Mouse (Mus musculus): ENCODE data around the gene Noxa1.

Gene Noxa1

DNA sequence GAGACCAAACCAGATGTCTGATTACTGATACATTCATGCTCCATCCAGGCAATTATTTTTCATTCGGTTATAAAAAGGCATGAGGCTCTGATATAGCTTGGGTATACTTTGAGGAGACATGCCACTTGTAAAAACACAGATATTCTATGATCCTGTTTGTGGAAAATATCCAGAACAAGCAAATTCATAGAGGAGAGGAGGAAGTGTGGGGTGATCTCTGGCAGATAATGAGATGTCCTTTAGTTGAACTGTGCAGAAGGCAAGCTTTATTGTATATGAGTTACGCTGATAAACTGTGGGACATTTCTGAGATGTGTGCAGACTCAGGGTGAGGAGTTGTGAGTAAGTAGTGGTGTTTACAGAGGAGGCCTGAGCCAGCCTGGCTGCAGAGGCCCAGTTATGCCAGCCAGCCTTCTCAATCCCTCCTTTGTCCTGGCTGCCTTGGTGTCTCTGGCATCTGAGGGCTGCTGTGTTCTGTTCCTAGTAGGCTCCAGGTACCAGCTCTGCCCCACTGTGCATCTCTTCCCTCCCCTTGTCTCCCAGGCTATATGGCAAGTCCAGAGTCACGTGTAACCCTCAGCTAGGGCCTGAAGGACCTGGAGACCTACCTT is 3.2 kb upstream of the Noxa1 start:
- DNase-seq (ENCODE audit: low spot score in 2 of 2), result no peak

DNA sequence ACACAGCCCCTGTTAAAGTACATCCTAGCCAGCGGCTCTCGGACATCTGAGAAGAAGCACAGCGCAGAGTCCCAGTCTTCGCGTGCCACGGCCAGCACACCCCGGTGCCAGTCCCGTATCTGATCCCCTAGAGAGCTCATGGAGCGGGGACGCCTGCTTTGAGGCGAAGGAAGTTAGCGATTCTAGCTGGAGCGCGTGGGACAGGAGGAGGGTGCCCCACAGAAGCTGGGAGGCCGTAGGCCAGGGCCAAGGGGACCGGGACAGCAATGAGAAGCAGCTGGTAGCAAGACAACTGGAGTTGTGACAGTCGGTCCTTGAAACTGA is 202 bp downstream of the Noxa1 start:
- DNase-seq (ENCODE audit: low spot score in 2 of 2), result no peak

DNA sequence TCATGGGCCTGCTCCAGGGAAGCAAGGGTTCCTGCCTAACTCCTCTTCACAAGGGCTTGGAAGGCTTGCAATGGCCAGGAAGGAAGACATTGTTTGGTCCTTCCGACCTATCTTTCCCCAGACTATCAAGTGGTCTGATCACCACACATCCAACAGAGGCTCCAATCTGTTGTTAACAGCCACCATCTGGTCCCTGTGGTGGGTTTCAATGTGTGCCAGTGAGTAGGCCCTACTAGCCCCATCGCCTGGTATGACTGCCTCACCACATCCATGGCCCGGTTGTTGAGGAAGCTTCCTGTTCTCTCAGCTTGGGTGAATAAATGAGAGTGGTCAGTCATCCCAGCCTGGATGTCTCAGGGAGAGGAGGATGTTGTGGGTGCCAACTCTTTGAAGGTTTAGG is 6.3 kb downstream of the Noxa1 start:
- no peak for DNase-seq (ENCODE audit: low spot score in 2 of 2)

DNA sequence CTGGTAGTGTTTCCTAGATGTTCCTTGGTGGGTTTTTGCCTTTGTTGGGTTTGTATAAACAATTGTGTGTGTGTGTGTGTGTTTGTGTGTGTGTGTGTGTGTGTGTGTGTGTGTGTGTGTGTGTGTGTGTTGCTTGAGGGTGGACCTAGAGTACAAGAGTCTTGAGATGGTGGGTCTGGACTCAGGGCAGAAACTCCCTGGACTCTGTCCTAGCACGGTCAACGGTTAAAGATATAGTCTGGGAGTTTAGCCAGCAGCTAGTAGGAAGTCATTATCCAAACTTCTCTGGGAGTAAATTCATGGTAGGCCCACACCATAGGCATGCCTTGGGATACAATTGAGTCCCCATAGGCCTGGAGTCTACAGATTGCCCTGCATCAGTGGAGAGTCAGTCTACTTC is 7.1 kb downstream of the Noxa1 start:
- no peak for DNase-seq (ENCODE audit: low spot score in 2 of 2)

DNA sequence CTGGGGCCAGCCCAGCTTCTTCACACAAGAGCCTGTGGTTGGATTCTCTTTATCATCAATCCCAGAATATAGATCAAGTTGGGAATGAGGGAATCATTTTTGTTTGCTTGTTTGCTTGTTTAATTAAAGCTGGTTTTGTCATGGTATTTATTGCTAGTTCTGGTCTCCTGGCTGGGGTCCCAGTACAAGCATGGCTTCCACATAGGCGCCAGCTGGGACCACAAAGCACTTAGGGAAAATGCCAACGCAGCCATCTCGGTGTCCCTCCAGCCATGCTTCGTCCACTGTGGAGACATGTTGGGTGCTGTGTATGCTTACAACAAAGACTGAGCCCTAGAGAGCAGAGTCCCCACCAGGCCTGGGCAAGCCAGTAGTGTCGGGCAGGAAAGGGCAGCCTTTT is 9.4 kb downstream of the Noxa1 start:
- no peak for DNase-seq (ENCODE audit: low spot score in 2 of 2)

DNA sequence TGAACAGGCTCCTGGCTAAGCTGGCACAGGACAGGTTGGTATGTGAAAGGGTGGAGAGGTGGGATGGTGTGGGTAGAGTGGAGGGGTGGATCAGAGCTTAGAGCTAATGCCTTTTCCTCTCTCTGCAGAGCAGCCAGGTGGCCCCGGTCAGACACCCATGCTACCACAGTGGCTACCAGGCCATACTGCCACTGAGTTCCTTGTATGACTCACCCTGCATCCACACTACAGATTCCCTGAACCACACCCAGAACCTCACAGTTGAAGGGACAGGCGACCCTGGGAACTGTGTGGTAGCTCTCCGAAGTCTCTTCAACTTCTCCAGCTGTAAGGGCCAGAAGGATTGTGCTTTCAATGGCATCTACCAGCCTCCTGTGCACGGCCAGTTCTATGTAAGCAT is 11.3 kb downstream of the Noxa1 start:
- DNase-seq (ENCODE audit: low spot score in 2 of 2), result no peak

DNA sequence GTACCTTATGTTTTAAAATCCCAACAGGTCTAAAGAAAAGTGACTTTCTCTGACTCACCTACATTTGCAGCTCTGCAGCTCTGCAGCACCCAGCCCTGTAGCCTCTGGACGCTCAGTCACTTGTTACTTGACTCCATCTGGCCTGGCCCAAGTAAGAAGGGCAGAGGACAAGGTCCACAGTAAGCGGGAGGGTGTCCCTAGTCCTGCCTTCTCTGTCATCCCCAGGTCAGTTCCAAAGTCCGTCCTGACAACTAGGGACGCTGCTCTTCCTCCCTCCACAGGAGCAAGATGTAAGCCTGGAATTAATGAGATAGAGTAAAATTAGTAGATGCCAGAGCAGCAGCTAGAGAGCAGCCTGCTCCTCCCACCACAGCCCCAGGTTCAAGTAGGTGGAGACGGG is 14.9 kb downstream of the Noxa1 start, which contains the start of gene Entpd8:
Entpd8 (plus strand) TSS at position 229 of the 400 bp plus-strand sequence.
- no peak for DNase-seq (ENCODE audit: low spot score in 2 of 2)

DNA sequence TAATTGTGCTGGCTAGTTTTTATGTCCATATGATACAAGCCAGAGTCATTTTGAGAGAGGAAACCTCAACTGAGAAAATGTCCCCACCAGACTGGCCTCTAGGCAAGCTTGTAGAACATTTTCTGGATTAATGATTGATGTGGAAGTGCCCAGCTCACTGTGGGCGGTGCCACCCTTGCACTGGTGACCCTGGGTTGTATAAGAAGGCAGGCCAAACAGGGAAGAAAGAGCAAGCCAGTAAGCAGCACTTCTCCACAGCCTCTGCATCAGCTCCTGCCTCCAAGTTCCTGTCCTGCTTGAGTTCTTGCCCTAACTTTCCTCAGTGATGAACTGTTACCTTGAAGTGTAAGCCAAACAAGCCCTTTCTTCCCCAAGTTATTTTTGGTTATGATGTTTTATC is 16.0 kb downstream of the Noxa1 start:
- DNase-seq (ENCODE audit: low spot score in 2 of 2), result no peak

DNA sequence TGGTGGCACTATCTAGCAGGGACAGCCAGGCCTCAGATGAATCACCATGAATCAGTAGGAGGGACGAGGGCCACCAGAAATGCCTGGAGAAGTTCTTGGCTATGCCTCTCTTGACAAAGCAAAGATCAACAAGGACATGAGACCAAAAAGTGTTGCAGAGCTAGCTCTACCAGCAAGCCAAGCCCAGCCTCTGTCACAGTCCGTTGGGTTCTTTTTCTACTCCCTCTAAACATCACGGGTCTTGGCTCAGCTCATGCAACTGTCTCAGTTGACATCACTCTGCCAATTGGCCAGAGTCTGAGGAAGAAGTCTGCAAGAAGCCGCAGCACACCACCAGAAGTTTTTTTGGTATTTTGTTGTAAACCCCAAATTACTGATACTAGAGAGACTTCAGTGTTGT is 19.4 kb downstream of the Noxa1 start:
- no peak for DNase-seq (ENCODE audit: low spot score in 2 of 2)

DNA sequence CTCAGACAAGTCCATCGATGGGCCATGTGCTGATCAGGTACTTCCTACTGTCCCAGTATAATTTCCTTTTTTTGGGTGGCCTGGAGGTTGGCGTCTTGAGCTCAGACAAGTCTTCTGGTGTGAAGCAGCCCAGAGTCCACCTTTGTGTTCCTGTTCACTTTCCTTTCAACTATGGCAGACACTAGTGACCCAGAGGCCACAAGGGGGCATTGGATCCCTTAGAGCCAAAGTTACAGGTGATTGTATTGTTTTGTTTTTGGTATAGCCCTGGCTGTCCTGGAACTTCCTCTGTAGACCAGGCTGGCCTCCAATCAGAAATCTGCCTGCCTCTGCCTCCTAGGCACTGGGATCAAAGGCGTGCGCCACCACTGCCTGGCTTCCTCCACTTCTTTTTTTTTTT is 22.6 kb downstream of the Noxa1 start:
- DNase-seq (ENCODE audit: low spot score in 2 of 2), result no peak

DNA sequence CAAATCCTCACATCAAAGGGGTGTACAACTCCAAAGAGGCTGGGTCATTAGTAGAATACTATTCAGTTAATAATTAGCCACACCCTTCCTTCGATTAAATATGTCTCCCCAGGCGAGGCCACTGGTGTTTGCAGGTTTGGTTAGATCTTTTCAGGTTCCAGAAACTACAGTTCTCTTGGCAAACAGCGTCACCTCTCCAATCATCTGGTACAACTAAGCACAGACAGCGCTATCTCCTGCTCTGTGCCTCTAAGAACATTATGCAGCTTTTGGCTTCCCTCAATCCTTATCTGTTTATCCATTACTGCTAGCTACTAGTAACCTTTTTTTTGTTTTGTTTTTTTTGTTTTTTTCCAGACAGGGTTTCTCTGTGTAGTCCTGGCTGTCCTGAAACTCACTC is 25.4 kb downstream of the Noxa1 start:
- DNase-seq (ENCODE audit: low spot score in 2 of 2), result no peak

DNA sequence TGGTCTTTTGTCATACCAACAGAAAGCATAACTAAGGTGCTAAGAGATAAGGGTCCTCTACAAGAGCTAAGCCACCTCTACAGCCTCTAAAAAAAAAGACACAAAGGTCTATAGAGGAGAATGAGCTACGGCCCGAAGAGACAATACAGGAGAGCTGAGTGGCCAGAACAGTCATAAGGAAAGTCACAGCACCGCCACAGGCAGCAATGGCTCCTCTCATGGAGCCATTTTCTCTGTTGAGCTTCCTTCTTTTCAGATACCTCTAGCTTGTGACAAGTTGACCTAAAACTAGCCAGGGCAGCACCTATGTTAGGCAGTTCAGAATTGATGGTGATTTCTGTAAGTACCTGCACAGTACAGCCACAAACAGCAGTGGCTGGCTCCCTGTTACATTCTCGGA is 28.4 kb downstream of the Noxa1 start:
- no peak for DNase-seq (ENCODE audit: low spot score in 2 of 2)

DNA sequence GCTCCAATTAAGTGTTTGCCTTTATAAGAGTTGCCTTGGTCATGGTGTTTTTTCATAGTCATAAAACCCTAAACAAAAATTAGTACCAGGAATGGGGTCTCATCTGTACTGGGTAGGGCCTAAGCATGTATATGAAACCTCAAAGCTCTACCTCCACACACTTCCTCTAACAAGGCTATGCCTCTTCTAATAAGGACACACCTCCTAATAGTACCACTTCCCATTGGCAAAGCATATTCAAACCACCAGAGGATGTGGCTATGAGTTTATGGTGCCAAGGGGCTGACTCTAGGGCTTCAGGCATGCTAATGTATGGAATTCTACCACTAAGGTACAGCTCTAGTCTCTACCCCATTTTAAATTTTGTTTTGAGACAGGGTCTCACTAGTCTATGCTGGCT is 29.4 kb downstream of the Noxa1 start:
- DNase-seq (ENCODE audit: low spot score in 2 of 2), result no peak

DNA sequence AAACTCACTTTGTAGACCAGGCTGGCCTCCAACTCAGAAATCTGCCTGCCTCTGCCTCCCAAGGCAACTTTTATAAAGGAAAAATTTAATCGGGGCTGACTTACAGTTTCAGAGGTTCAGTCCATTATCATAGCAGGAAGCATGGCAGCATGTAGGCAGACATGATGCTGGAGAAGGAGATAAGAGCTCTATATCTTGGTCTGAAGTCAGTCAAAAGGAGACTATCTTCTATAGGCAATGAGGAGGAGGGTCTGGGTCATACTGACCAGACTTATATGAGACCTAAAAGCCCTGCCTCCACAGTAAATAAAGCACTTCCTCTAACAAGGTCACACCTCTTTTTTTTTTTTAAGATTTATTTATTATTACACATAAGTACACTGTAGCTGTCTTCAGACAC is 30.7 kb downstream of the Noxa1 start:
- DNase-seq (ENCODE audit: low spot score in 2 of 2), result no peak

DNA sequence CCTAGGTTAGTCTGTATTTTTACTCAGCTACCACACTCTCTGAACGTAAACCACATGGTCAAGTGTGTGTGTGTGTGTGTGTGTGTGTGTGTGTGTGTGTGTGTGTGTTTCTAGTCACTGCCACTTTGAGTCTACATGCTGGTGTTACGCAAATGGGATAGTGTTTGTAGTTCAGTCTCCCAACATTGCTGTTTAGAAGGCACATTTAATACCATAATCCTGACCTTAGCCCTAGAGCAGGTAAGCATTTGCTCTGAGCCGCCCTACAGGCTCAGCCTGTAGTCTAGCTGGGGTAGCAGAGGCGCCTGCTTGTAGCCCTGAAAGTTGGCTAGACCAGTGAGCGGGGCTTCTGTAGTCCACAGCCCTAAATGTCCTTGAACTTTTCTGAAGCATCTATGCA is 31.4 kb downstream of the Noxa1 start:
- no peak for DNase-seq (ENCODE audit: low spot score in 2 of 2)

DNA sequence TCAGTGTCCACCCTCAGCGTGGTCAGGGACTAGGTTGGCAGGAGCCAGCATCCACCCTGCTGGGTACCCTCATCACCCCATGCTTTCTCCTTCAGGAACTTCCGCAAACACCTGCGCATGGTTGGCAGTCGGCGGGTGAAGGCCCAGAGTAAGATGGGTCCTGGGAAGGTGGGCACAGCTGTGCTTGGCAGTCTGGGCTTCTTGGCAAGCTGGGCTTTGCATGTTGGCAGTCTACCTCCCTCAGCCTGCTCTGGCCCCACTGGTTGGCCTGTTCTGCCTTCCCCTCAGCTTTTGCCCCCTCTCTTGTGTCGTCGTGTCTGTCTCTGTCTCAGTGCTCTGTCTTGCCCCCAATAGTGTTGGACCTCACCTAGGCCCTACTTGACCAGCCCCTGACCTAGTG is 36.0 kb downstream of the Noxa1 start:
- DNase-seq (ENCODE audit: low spot score in 2 of 2), result no peak

DNA sequence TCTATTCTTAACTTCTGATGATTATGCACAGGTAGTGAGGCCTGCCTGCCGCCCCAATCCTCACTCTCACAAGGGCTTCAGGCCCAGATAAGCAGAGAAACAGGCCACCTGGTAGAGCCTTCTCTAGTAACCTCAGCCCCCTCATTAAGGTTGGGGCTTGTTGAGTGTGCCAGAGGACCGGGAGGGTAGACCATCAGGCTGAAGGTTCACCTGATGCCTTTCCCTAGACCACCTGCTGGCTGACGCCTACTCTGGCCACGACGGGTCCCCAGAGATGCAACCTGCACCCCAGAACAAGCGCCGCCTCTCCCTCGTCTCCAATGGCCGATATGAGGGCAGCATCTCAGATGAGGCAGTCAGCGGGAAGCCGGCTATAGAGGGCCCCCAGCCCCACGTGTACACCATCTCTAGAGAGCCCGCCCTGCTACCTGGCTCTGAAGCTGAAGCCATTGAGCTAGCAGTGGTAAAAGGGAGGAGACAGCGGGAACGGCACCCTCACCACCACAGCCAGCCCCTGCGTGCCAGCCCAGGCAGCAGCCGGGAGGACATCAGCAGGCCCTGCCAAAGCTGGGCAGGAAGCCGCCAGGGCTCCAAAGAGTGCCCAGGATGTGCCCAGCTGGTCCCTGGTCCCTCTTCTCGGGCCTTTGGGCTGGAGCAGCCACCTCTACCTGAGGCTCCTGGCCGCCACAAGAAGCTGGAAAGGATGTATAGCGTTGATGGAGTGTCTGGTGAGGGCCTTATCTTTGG is 39.4 kb downstream of the Noxa1 start:
- DNase-seq (ENCODE audit: low spot score in 2 of 2), result no peak

DNA sequence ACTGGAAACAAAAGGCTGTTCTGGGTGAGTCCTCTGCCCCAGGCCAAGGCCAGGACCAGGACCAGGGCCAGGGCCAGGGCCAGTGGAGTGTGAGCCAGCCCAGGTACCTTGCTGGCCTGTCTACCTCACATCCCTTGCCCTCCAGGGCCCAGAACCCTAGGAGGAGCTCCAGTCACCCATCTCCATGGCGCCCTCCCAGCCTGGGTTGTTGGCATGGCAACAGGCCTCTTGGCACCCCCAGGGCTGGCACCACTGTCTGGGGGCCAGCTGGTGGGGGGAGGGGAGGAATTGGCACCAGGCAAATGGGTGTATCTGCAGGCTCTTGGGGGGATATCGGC is 39.9 kb downstream of the Noxa1 start:
- no peak for DNase-seq (ENCODE audit: low spot score in 2 of 2)

DNA sequence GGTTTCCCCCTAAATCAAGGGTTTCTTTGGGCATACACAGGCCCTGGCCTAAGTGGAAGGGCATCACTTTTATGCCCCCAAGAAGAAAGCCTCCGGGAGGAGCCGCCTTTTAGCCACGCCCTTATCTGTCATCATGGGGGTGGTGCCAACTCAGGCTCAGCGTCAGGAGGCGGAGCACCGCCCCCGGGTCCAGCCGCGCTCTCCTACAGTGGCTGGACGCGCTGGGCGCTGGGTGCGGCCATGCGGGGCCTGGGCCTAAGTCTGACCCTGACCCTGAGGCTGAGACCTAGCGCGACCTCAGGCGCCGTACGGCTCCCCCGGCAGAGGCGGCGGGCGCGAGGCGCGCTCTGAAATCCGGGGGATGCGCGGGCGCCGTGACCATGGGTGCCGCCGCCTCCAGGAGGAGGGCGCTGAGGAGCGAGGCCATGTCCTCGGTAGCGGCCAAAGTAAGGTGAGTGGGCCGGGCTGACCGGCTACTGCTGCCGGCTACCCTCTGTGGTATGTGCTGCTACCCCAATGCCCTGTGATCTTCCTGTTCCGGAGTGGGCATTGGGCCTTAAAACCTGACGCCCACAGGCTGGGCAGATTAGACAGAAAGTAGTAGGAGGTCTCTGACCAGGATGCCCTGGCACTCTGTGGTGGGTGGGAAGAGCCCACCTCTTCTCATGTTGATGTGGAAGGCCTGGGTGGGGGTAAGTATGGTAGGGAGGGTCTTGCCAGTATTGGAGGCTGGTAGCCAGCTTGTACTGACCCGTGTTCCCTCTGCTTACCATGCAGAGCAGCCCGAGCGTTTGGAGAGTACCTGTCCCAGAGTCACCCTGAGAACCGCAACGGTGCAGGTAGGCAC is 40.5 kb downstream of the Noxa1 start, which contains the start of gene Nsmf:
Nsmf (plus strand) TSS at position 135 of the 847 bp plus-strand sequence.
- peak; percentile 87 to 88 for DNase-seq (ENCODE audit: low spot score in 2 of 2)

DNA sequence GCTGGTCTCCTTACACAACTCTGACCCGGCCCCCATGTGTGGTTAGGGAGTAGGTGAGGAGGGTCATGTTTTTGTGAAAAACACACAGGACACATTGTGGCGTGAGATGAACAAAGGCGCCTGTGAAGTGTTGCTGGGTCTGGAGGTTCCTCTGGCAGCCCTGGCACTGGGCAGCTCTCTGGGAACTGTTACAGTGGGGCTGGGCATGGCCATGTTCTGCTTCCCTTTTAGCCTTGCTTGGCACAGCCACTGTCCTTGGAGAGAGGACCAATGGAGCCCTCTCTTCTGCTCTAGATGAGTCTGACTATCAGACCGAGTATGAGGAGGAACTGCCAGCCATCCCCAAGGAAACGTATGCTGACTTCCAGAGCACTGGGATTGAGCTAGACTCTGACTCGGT is 41.8 kb downstream of the Noxa1 start:
- no peak for DNase-seq (ENCODE audit: low spot score in 2 of 2)

DNA sequence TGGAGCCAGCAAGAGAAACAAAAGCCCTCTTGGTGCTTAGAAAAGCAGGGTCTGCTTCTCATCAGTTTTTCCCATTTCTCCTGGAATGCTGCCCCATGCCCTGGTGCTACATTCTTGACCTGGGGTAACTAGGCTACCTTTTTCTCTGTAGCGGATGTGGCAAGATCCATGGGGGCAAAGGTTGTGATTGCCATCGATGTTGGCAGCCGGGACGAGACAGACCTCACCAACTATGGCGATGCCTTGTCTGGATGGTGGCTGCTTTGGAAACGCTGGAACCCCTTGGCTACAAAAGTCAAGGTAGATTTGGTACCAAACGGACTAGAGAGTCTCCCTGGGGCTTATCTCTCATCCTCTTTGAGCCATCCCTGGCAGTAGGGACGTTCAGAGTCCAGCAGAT is 43.5 kb downstream of the Noxa1 start:
- DNase-seq (ENCODE audit: low spot score in 2 of 2), result no peak

DNA sequence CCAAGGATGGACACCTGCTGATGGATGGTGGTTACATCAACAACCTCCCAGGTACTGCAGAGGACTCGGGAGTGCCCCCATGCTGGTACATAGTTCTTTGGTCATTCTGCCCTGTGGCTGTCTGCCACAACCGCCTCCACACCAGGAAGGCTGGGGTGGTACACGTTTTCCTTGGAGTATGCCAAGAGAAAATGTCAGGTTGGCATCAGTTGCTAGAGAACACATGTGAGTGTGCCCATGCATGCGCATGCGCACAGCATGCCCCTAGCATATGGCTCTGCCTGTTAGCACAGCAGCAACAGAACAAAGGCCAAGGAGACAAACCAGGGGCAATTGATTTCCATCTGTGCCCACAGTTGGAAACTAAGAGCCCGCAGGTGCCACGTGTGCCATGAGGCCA is 44.0 kb downstream of the Noxa1 start:
- no peak for DNase-seq (ENCODE audit: low spot score in 2 of 2)

DNA sequence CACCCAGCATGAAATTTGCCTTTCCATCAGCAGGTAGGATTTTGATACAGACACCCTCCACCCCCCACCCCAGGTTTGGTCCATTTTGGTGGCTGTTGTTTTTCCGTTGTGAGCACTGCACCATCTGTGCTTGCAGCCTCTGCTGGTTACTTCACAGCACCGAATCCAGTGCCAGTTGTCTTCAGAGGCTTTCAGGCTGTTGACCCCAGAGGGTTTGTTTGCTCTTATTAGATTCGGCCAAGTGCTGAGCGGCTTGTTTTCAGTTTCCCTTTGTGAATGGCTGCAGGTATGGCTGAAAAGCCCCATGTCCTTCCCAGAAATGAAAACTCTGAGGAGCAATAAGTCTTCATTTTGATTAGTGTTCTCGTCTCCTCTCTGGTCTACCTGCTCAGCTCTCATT is 54.9 kb downstream of the Noxa1 start:
- no peak for DNase-seq (ENCODE audit: low spot score in 2 of 2)

Measured in heart, adult 9 months (tissue).